Mouse (Mus musculus) stomach, postnatal 0 days (tissue): ENCODE results near the gene Tnfsf11. TPM values are rescaled to one million over a fixed set of nuclear protein-coding genes. Genes with fewer than 3 reads are reported as not detected.

Experiments
- ATAC-seq: fragments of 200-750 bp; cut with Nextera tagmentation; 2 replicates; pipeline ENCODE4 v1.8.0; 2017; ENCODE audit not compliant: low FRiP score, low TSS enrichment
- DNase-seq: peaks from one replicate; pipeline ENCODE4 v3.0.0-alpha.2; 2016; ENCODE audit warnings: low spot score
- H3K27ac ChIP-seq: fragments of 300-500 bp; sonication (generic); replicated peaks from 2 replicates; pipeline ENCODE4 v1.5.1; 2014; ENCODE audit warnings: mild to moderate bottlenecking, control low read depth
- H3K27me3 ChIP-seq: fragments of 300-500 bp; sonication (generic); 2 replicates; pipeline ENCODE4 v1.6.1; 2014; ENCODE audit warnings: low read length; ENCODE audit not compliant: control insufficient read depth, insufficient read depth
- H3K36me3 ChIP-seq: fragments of 300-500 bp; sonication (generic); 2 replicates; pipeline ENCODE4 v1.6.1; 2014; ENCODE audit warnings: low read length, mixed read lengths; ENCODE audit not compliant: control insufficient read depth, insufficient read depth
- H3K4me1 ChIP-seq: fragments of 300-500 bp; sonication (generic); replicated peaks from 2 replicates; pipeline ENCODE4 v1.6.1; 2014; ENCODE audit warnings: antibody characterized with exemption; ENCODE audit not compliant: control insufficient read depth, insufficient read depth
- H3K4me2 ChIP-seq: fragments of 300-500 bp; sonication (generic); replicated peaks from 2 replicates; pipeline ENCODE4 v1.6.1; 2014; ENCODE audit warnings: low read depth, mild to moderate bottlenecking, control low read depth, moderate library complexity
- H3K4me3 ChIP-seq: fragments of 300-500 bp; sonication (generic); 2 replicates; pipeline ENCODE4 v1.5.1; 2014; ENCODE audit warnings: low read depth, low read length, control low read depth
- H3K9ac ChIP-seq: fragments of 300-500 bp; sonication (generic); 2 replicates; pipeline ENCODE4 v1.6.1; 2014; ENCODE audit warnings: mild to moderate bottlenecking, low read length, control low read depth, mixed read lengths
- H3K9me3 ChIP-seq: fragments of 300-500 bp; sonication (generic); 2 replicates; pipeline ENCODE4 v1.6.1; 2016; ENCODE audit warnings: low read length; ENCODE audit not compliant: control insufficient read depth
- CTCF ChIP-seq: IDR thresholded peaks from 2 replicates; pipeline ENCODE4 v1.5.1; 2016; ENCODE audit warnings: antibody characterized with exemption, low read depth, mild to moderate bottlenecking, moderate library complexity
- EP300 ChIP-seq: optimal IDR thresholded peaks from 2 replicates; pipeline ENCODE3; 2016; ENCODE audit warnings: antibody characterized with exemption
- WGBS: fragments of 180-500 bp; shearing (Covaris S2); extraction: QIAGEN DNeasy Blood & Tissue Kit; methylation state at CpG from one replicate; pipeline ENCODE4 v1.1.7; 2014; 5-methylcytosine and 5-hydroxymethylcytosine counted together
- polyA plus RNA-seq: library from polyadenylated mRNA; unstranded; fragments of >200 nt; fragmentation: Nextera tagmentation; extraction: Ambion mirVana; gene quantifications from 2 replicates; pipeline ENCODE4 v1.2.1, GENCODE M21; 2015

Tnfsf11 gene
- polyA plus RNA-seq, 1 experiment from 2014 or later, result not detected

DNA sequence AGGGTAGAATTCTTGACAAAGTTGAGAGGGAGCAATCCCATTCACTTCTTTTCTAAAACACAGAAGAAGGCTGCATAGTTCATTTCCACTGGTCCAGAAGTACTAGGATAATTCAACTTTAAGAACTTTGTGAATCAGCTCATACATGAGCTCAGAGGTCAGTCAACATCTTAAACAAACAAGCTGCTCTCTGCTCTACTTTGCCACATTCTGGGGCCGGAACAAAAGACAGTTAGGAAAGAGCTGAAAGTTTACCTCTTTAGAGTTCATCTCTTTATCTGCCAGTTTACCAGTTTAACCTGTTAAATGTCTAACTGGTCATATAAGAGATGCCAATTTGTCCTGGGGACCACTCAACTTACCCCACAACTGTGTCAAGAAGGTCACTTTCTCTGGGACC lies 15.5 kb upstream of the Tnfsf11 start:
- no peaks in the 10 kb centered on the region for H3K4me1 ChIP-seq
- no peaks in the 10 kb centered on the region for H3K36me3 ChIP-seq
- no peak overlapping the region for H3K4me2 ChIP-seq
- no peak for DNase-seq
- no peak overlapping the region for H3K9ac ChIP-seq
- no peaks in the 10 kb centered on the region for H3K27me3 ChIP-seq
- no peak for TF ChIP-seq CTCF
- TF ChIP-seq EP300, result no peak
- 27% methylated on average over 1 of the region's 1 CpGs for WGBS
- no peak for ATAC-seq
- no peaks in the 10 kb centered on the region for H3K9me3 ChIP-seq
- H3K27ac ChIP-seq, result no peak overlapping the region
- H3K4me3 ChIP-seq, result no peak overlapping the region

- H3K4me1 ChIP-seq, result no peaks in the 10 kb centered on the region
- ATAC-seq (no peak), DNase-seq (no peak)
- no peaks in the 10 kb centered on the region for H3K36me3 ChIP-seq
- no peak for TF ChIP-seq EP300
- no peak for TF ChIP-seq CTCF
- H3K4me2 ChIP-seq, result no peak overlapping the region
- no peaks in the 10 kb centered on the region for H3K27me3 ChIP-seq
- no peak overlapping the region for H3K4me3 ChIP-seq
- WGBS, result 81% methylated on average over 9 of the region's 9 CpGs
- no peaks in the 10 kb centered on the region for H3K9me3 ChIP-seq
- no peak overlapping the region for H3K9ac ChIP-seq
- H3K27ac ChIP-seq, result no peak overlapping the region
Observed at GRCm38 (mm10) chr14:78322916-78323315, 15.1 kb upstream of the Tnfsf11 start.

- Histone ChIP-seq H3K4me3 (no peak overlapping the region), H3K27me3 (no peaks in the 10 kb centered on the region), H3K9ac (no peak overlapping the region), H3K4me2 (no peak overlapping the region), H3K36me3 (no peaks in the 10 kb centered on the region), H3K4me1 (no peaks in the 10 kb centered on the region), H3K9me3 (no peaks in the 10 kb centered on the region), H3K27ac (no peak overlapping the region)
- DNase-seq (no peak), ATAC-seq (no peak)
- TF ChIP-seq CTCF (no peak), EP300 (no peak)
- whole genome bisulfite sequencing, result 78% methylated on average over 6 of the region's 6 CpGs
Observed at GRCm38 (mm10) chr14:78320248-78320647, 12.4 kb upstream of the Tnfsf11 start.

DNA sequence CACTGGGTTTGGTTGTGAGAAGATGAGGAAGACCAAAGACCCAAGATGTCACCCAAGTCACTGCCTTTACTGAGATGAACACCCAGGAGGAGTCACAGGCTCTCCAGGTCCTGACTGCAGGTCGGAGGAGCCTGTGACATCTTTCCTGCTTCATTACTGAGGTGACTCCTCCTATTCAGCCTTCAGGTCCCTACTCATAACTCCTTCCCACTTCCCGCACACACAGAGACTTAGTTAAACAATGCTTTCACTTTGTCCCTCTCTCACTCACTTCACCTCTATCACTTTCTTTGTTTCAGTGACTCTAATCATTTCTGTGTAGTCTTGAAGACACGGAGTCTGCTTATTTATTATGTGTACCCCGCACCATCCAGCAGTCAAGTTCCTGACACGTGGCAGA lies 11.7 kb upstream of the Tnfsf11 start:
- WGBS, result 62% methylated on average over 5 of the region's 5 CpGs
- ATAC-seq, result no peak
- TF ChIP-seq EP300, result no peak
- no peak for TF ChIP-seq CTCF

GRCm38 (mm10) chr14:78319000-78319399 lies 11.2 kb upstream of the Tnfsf11 start:
- TF ChIP-seq CTCF (no peak), EP300 (no peak)
- ATAC-seq (no peak), DNase-seq (no peak)
- no peaks in the 10 kb centered on the region for H3K4me1 ChIP-seq
- H3K9ac ChIP-seq, result no peak overlapping the region
- no peaks in the 10 kb centered on the region for H3K27me3 ChIP-seq
- no peaks in the 10 kb centered on the region for H3K36me3 ChIP-seq
- no peaks in the 10 kb centered on the region for H3K9me3 ChIP-seq
- H3K27ac ChIP-seq, result no peak overlapping the region
- H3K4me3 ChIP-seq, result no peak overlapping the region
- WGBS, result 60% methylated on average over 3 of the region's 3 CpGs
- no peak overlapping the region for H3K4me2 ChIP-seq

More for the DNA sequence above, 11.7 kb upstream of the Tnfsf11 start:
- DNase-seq, result no peak
- Histone ChIP-seq H3K27ac (no peak overlapping the region), H3K4me1 (no peaks in the 10 kb centered on the region), H3K27me3 (no peaks in the 10 kb centered on the region), H3K9me3 (no peaks in the 10 kb centered on the region), H3K36me3 (no peaks in the 10 kb centered on the region), H3K9ac (no peak overlapping the region), H3K4me2 (no peak overlapping the region), H3K4me3 (no peak overlapping the region)

DNA sequence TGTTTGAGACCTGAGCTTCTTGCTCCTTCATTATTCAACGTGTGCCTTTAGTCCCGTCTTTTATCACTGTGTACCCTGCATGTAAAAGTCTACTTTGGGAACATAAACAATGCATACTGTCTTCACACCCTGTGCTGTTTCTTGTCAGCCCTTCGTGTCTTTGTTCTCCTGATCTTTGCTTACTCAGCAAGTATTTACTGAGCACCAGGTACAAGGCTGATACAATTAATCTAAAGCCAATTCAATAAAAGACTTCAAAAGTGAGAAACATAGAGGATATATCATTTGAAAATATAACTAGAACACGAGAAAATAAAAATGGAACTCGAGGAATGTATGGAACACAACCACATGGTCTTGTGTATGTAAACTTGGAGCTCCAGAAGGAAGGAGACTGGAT lies 9.8 kb upstream of the Tnfsf11 start:
- Histone ChIP-seq H3K4me2 (no peak overlapping the region), H3K4me1 (no peaks in the 10 kb centered on the region), H3K27me3 (no peaks in the 10 kb centered on the region), H3K27ac (no peak overlapping the region), H3K9ac (no peak overlapping the region), H3K4me3 (no peak overlapping the region), H3K9me3 (no peaks in the 10 kb centered on the region), H3K36me3 (no peaks in the 10 kb centered on the region)
- TF ChIP-seq EP300, result no peak
- TF ChIP-seq CTCF, result no peak
- DNase-seq, result no peak
- WGBS, result 46% methylated on average over 5 of the region's 5 CpGs
- ATAC-seq, result no peak
